Mouse (Mus musculus): Measurements from ENCODE around the gene Ptpa. TPM values are rescaled to one million over a fixed set of nuclear protein-coding genes. Genes with fewer than 3 reads are reported as not detected.

Ptpa gene
- total and polyA plus RNA-seq, 3 experiments: 111 to 194 (median 122) TPM

DNA sequence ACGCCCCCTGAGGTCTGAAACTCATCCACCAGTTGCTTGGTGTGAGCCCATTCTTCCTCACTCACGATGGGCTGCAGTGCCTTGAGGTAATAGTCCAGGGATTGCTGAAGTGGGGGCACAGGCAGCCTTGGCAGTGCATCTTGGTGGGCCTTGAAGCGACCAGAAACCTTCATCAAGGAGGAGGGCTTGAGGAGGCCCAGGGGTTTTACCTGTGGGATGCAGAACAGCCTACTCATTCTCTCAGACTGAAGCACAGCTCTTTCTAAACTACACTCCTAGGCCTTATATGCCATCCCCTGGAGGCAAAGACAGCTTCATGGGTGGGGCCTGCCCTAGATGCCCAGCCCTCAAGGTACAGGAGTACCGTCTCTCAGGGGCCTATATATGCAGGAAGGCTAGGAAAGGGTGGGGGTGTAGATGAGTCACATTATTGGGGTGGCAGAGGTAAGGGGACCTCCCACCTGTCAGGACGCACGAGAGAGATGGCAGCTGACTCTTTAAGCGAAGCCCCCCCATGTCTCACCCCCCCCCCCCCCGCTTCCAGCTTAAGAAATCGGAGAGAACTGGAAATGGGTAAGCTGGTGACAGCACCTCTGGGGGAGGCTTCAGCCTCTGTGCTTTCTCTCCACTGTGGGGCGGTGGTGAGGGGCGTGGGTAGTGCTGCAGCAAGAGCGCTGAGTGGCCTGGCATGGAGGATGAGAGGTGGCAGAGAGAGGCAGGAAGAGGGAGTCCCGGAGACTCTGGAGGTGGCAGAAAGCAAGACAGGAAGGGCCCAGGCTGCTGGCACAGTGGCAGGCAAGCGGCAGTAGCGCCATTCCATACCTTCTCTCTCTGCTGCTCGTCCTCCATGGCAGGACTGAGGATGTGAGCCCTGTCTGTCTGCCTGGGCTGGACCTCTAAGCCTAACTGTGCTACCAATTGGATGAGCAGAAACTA lies 2.5 kb upstream of the Ptpa start:
- peaks cover 0 to 7% of the 10 kb centered on the region in 2 experiments for H3K36me3 ChIP-seq (replicated peaks in 1 of 2; ENCODE audit: control insufficient read depth in 1 of 2, insufficient read depth in 1 of 2, low read length in 1 of 2)
- in situ Hi-C loops (cut with MboI; ENCODE audit: low pct_ligation_motif_present, low pct_unique_long_range_greater_than_20kb, low sequenced_read_pairs) (no loop called here), dilution Hi-C loops (cut with MboI; ENCODE audit: extremely low pct_ligation_motif_present, extremely low pct_unique_long_range_greater_than_20kb, low sequenced_read_pairs) (no loop called here)
- H3K27me3 ChIP-seq (replicated peaks): peaks cover 15% of the 10 kb centered on the region
- peaks cover 4 to 24% of the 10 kb centered on the region in 2 experiments for H3K4me1 ChIP-seq (ENCODE audit: control insufficient read depth in 1 of 2, insufficient read depth in 2 of 2)
- no peak for DNase-seq (ENCODE audit: extremely low read depth)
- H3K4me2 ChIP-seq (ENCODE audit: insufficient read depth, low read depth, poor library complexity, severe bottlenecking): no peak overlapping the region
- no peak for TF ChIP-seq CHD2 (IDR thresholded peaks at IDR 0.05; ENCODE audit: low read length)
- no peak for TF ChIP-seq MAZ (IDR thresholded peaks at IDR 0.05; ENCODE audit: low read depth, low read length)
- H3K27ac ChIP-seq (ENCODE audit: insufficient read depth, low read depth): no peak overlapping the region
- no peaks in the 10 kb centered on the region for H3K9me3 ChIP-seq (replicated peaks; ENCODE audit: low read length)
- H3K79me2 ChIP-seq (replicated peaks; ENCODE audit: control insufficient read depth, extremely low read depth, insufficient read depth, poor library complexity, severe bottlenecking): peaks cover 16% of the 10 kb centered on the region
- no peak overlapping the region for H3K4me3 ChIP-seq (replicated peaks in 1 of 3; ENCODE audit: low read depth in 2 of 3, low read length in 2 of 3, poor library complexity in 1 of 3)
- no peak overlapping the region for H3K9ac ChIP-seq (ENCODE audit: insufficient read depth, low read depth)

- Histone ChIP-seq H3K4me3 (replicated peaks in 1 of 3; ENCODE audit: low read depth in 2 of 3, low read length in 2 of 3, poor library complexity in 1 of 3) (no peak overlapping the region), H3K36me3 (replicated peaks in 1 of 2; ENCODE audit: control insufficient read depth in 1 of 2, insufficient read depth in 1 of 2, low read length in 1 of 2) (peaks cover 0 to 14% of the 10 kb centered on the region in 2 experiments), H3K9me3 (replicated peaks; ENCODE audit: low read length) (no peaks in the 10 kb centered on the region), H3K4me2 (ENCODE audit: insufficient read depth, low read depth, poor library complexity, severe bottlenecking) (no peak overlapping the region), H3K79me2 (replicated peaks; ENCODE audit: control insufficient read depth, extremely low read depth, insufficient read depth, poor library complexity, severe bottlenecking) (peaks cover 24% of the 10 kb centered on the region), H3K9ac (ENCODE audit: insufficient read depth, low read depth) (no peak overlapping the region), H3K27ac (ENCODE audit: insufficient read depth, low read depth) (no peak overlapping the region), H3K4me1 (ENCODE audit: control insufficient read depth in 1 of 2, insufficient read depth in 2 of 2) (peaks cover 2 to 24% of the 10 kb centered on the region in 2 experiments; a peak in 3 of 4 replicates), H3K27me3 (replicated peaks) (peaks cover 15% of the 10 kb centered on the region)
- dilution Hi-C loops (cut with MboI; ENCODE audit: extremely low pct_ligation_motif_present, extremely low pct_unique_long_range_greater_than_20kb, low sequenced_read_pairs) (no loop called here), in situ Hi-C loops (cut with MboI; ENCODE audit: low pct_ligation_motif_present, low pct_unique_long_range_greater_than_20kb, low sequenced_read_pairs) (no loop called here)
- TF ChIP-seq GABPA (IDR thresholded peaks at IDR 0.05; ENCODE audit: insufficient replicate concordance, low read depth, low read length): no peak
- no peak for TF ChIP-seq IRF4 (IDR thresholded peaks at IDR 0.05; ENCODE audit: low read depth, low read length)
- no peak for TF ChIP-seq HCFC1 (IDR thresholded peaks at IDR 0.05; ENCODE audit: low read depth, low read length)
- TF ChIP-seq ELF1 (IDR thresholded peaks at IDR 0.05; ENCODE audit: low read depth, low read length): no peak
- TF ChIP-seq EP300 (IDR thresholded peaks at IDR 0.05; ENCODE audit: low read length): no peak
- TF ChIP-seq JUN (IDR thresholded peaks at IDR 0.05; ENCODE audit: insufficient read depth, low read depth, low read length): no peak
- no peak for DNase-seq (ENCODE audit: extremely low read depth)
Measured at GRCm38 (mm10) chr2:30414101-30414500, 1.7 kb upstream of the Ptpa start.

- no peak for DNase-seq (ENCODE audit: extremely low read depth)
- no peak for TF ChIP-seq ETS1 (conservative IDR thresholded peaks at IDR 0.05; ENCODE audit: low read depth, low read length)
- TF ChIP-seq KAT2A (IDR thresholded peaks at IDR 0.05; ENCODE audit: insufficient replicate concordance, low read length): no peak
- no peak for TF ChIP-seq BHLHE40 (IDR thresholded peaks at IDR 0.05; ENCODE audit: low read depth, low read length)
- TF ChIP-seq CHD1 (IDR thresholded peaks at IDR 0.05; ENCODE audit: low read depth, low read length): no peak
- no peak for TF ChIP-seq POLR2A (IDR thresholded peaks at IDR 0.05; ENCODE audit: low read depth, low read length)
- TF ChIP-seq NRF1 (IDR thresholded peaks at IDR 0.05; ENCODE audit: low read depth, low read length): no peak
- TF ChIP-seq CHD2 (IDR thresholded peaks at IDR 0.05; ENCODE audit: low read length): no peak
- no peak for TF ChIP-seq MAFK (IDR thresholded peaks at IDR 0.05; ENCODE audit: insufficient replicate concordance, low read length)
- no peak for TF ChIP-seq ZMIZ1 (IDR thresholded peaks at IDR 0.05; ENCODE audit: low read depth, low read length)
- TF ChIP-seq MAZ (IDR thresholded peaks at IDR 0.05; ENCODE audit: low read depth, low read length): no peak
- TF ChIP-seq ZC3H11A (IDR thresholded peaks at IDR 0.05; ENCODE audit: low read depth, low read length): no peak
- TF ChIP-seq ZKSCAN1 (IDR thresholded peaks at IDR 0.05; ENCODE audit: borderline replicate concordance, low read depth, low read length): no peak
- TF ChIP-seq SIN3A (IDR thresholded peaks at IDR 0.05; ENCODE audit: low read length): no peak
- no peak for TF ChIP-seq HCFC1 (IDR thresholded peaks at IDR 0.05; ENCODE audit: low read depth, low read length)
- no peak for TF ChIP-seq MXI1 (IDR thresholded peaks at IDR 0.05; ENCODE audit: low read depth, low read length)
- no peak for TF ChIP-seq ELF1 (IDR thresholded peaks at IDR 0.05; ENCODE audit: low read depth, low read length)
- H3K9me3 ChIP-seq (replicated peaks; ENCODE audit: low read length): no peaks in the 10 kb centered on the region
- no peak overlapping the region for H3K27ac ChIP-seq (ENCODE audit: insufficient read depth, low read depth)
- in situ Hi-C loops (cut with MboI; ENCODE audit: low pct_ligation_motif_present, low pct_unique_long_range_greater_than_20kb, low sequenced_read_pairs): no loop called here
- dilution Hi-C loops (cut with MboI; ENCODE audit: extremely low pct_ligation_motif_present, extremely low pct_unique_long_range_greater_than_20kb, low sequenced_read_pairs): no loop called here
- peaks cover 2 to 27% of the 10 kb centered on the region in 2 experiments; a peak in 3 of 4 replicates for H3K4me1 ChIP-seq (ENCODE audit: control insufficient read depth in 1 of 2, insufficient read depth in 2 of 2)
- H3K9ac ChIP-seq (ENCODE audit: insufficient read depth, low read depth): no peak overlapping the region; the same call in 1 of the 2 replicates
- H3K4me2 ChIP-seq (ENCODE audit: insufficient read depth, low read depth, poor library complexity, severe bottlenecking): peak overlapping the region; percentile 43
- H3K79me2 ChIP-seq (replicated peaks; ENCODE audit: control insufficient read depth, extremely low read depth, insufficient read depth, poor library complexity, severe bottlenecking): peaks cover 29% of the 10 kb centered on the region
- peaks cover 15% of the 10 kb centered on the region for H3K27me3 ChIP-seq (replicated peaks)
- H3K36me3 ChIP-seq (replicated peaks in 1 of 2; ENCODE audit: control insufficient read depth in 1 of 2, insufficient read depth in 1 of 2, low read length in 1 of 2): peaks cover 0 to 14% of the 10 kb centered on the region in 2 experiments
- peak overlapping the region; percentile 77 to 88 (median 84) for H3K4me3 ChIP-seq (replicated peaks in 1 of 3; ENCODE audit: low read depth in 2 of 3, low read length in 2 of 3, poor library complexity in 1 of 3)
Measured at GRCm38 (mm10) chr2:30414681-30415080, 1.2 kb upstream of the Ptpa start.

Measured in CH12.LX (cell line).